8 mouse cellular contexts compared by ENCODE assay signal in genomic region chrX:137667011-137667410, GRCm38 (mm10).
DNase-seq lines count a peak whose midpoint lies in the region; ATAC-seq and TF ChIP-seq lines count a peak whose summit lies in the region.
"Had no signal": no experiment of that assay in that cellular context is flagged by ENCODE, and none has a peak within 500 bp of the region (broad histone marks: within the 10 kb centered on the region; RNA-seq: fewer than 3 reads in every experiment).

No protein-coding gene starts in this region.

- H3K4me3 ChIP-seq in hindbrain, postnatal 0 days (ENCODE audit: low read length) = no peak overlapping the region
- H3K4me3 ChIP-seq in hindbrain, embryonic 12.5 days = no peak overlapping the region
- H3K4me3 ChIP-seq in heart, embryonic 11.5 days (ENCODE audit: low read depth, low read length) = no peak overlapping the region
- H3K4me3 ChIP-seq: heart, embryonic 15.5 days had no signal

- no peaks in the 10 kb centered on the region for H3K27me3 ChIP-seq in hindbrain, postnatal 0 days (ENCODE audit: insufficient read depth, low read length)
- no peaks in the 10 kb centered on the region for H3K27me3 ChIP-seq in hindbrain, embryonic 12.5 days
- H3K27me3 ChIP-seq in heart, embryonic 11.5 days (ENCODE audit: control insufficient read depth, insufficient read depth, low read length) = no peaks in the 10 kb centered on the region
- H3K27me3 ChIP-seq: heart, embryonic 15.5 days had no signal

- DNase-seq in hindbrain, postnatal 0 days (ENCODE audit: low spot score) = peak; percentile 75
- peak; percentile 32 for DNase-seq in testis, postnatal 10 days (ENCODE audit: low spot score)
- no peak for DNase-seq in testis, postnatal 14 days (ENCODE audit: low spot score)
- DNase-seq in forelimb bud, embryonic 11.5 days (ENCODE audit: low read depth, low spot score) = peak; percentile 37
- DNase-seq in T-cell, adult 2 months (ENCODE audit: low spot score) = no peak

- no peak overlapping the region for H3K9ac ChIP-seq in hindbrain, postnatal 0 days (replicated peaks; ENCODE audit: low read length)
- H3K9ac ChIP-seq in hindbrain, embryonic 12.5 days = no peak overlapping the region
- no peak overlapping the region for H3K9ac ChIP-seq in heart, embryonic 11.5 days (ENCODE audit: low read depth, low read length)
- H3K9ac ChIP-seq: heart, embryonic 15.5 days had no signal

- peak; percentile 60 for TF ChIP-seq CTCF in hindbrain, postnatal 0 days (IDR thresholded peaks at IDR 0.05; ENCODE audit: low read depth)

- H3K27ac ChIP-seq in hindbrain, postnatal 0 days = no peak overlapping the region
- H3K27ac ChIP-seq in hindbrain, embryonic 12.5 days = no peak overlapping the region
- no peak overlapping the region for H3K27ac ChIP-seq in heart, embryonic 11.5 days (ENCODE audit: low read depth, low read length)
- H3K27ac ChIP-seq: heart, embryonic 15.5 days had no signal

- H3K4me1 ChIP-seq in hindbrain, postnatal 0 days (ENCODE audit: insufficient read depth, low read length) = no peaks in the 10 kb centered on the region
- H3K4me1 ChIP-seq in hindbrain, embryonic 12.5 days = no peaks in the 10 kb centered on the region
- H3K4me1 ChIP-seq in heart, embryonic 11.5 days (ENCODE audit: control insufficient read depth, insufficient read depth, low read length) = no peaks in the 10 kb centered on the region
- H3K4me1 ChIP-seq: heart, embryonic 15.5 days had no signal

- H3K9me3 ChIP-seq in hindbrain, postnatal 0 days (ENCODE audit: low read length) = no peaks in the 10 kb centered on the region
- H3K9me3 ChIP-seq in hindbrain, embryonic 12.5 days (replicated peaks) = no peaks in the 10 kb centered on the region
- H3K9me3 ChIP-seq in heart, embryonic 11.5 days (replicated peaks; ENCODE audit: control insufficient read depth, low read length) = no peaks in the 10 kb centered on the region
- H3K9me3 ChIP-seq: heart, embryonic 15.5 days had no signal

- WGBS in hindbrain, postnatal 0 days = 18% methylated on average over 2 of the region's 2 CpGs
- WGBS in hindbrain, embryonic 12.5 days = 21% methylated on average over 2 of the region's 2 CpGs
- WGBS in heart, embryonic 11.5 days (ENCODE audit: insufficient replicate concordance) = 28% methylated on average over 2 of the region's 2 CpGs

- no peak for ATAC-seq in hindbrain, postnatal 0 days
- no peak for ATAC-seq in hindbrain, embryonic 12.5 days (ENCODE audit: low FRiP score)
- ATAC-seq in heart, embryonic 11.5 days (replicated peaks; ENCODE audit: insufficient number of reproducible peaks, low FRiP score, low TSS enrichment) = no peak

- H3K4me2 ChIP-seq in hindbrain, postnatal 0 days (ENCODE audit: low read depth, low read length) = no peak overlapping the region
- no peak overlapping the region for H3K4me2 ChIP-seq in hindbrain, embryonic 12.5 days (replicated peaks)
- no peak overlapping the region for H3K4me2 ChIP-seq in heart, embryonic 11.5 days
- H3K4me2 ChIP-seq: heart, embryonic 15.5 days had no signal

- H3K36me3 ChIP-seq in hindbrain, postnatal 0 days (ENCODE audit: insufficient read depth, low read length) = no peaks in the 10 kb centered on the region
- no peaks in the 10 kb centered on the region for H3K36me3 ChIP-seq in hindbrain, embryonic 12.5 days
- H3K36me3 ChIP-seq in heart, embryonic 11.5 days (ENCODE audit: control insufficient read depth, insufficient read depth, low read length) = no peaks in the 10 kb centered on the region
- H3K36me3 ChIP-seq: heart, embryonic 15.5 days had no signal

Comparison
In these comparisons a context has a peak if more than half of its experiments do, and no peak if none do; other contexts are left out.
1. DNase-seq: peak in hindbrain, postnatal 0 days (single experiment), testis, postnatal 10 days (single experiment) and forelimb bud, embryonic 11.5 days (single experiment); none in testis, postnatal 14 days (single experiment) and T-cell, adult 2 months (single experiment).